Mouse (Mus musculus) midbrain, embryonic 14.5 days (tissue): Measurements from ENCODE around the gene Myh15. TPM values are rescaled to one million over a fixed set of nuclear protein-coding genes. Genes with fewer than 3 reads are reported as not detected.
A peak's percentile ranks its signal among the peaks of the same experiment; 100 is the strongest.
"Not testable (repeated sequence)": the region's sequence is repeated elsewhere in the genome, so short reads cannot be mapped to it uniquely, and the experiment has no call there.

Source experiments
- ATAC-seq: fragments of 200-750 bp; cut with Nextera tagmentation; 2 replicates; pipeline ENCODE4 v1.8.0; 2017; ENCODE audit warnings: moderate number of reproducible peaks, moderate library complexity; ENCODE audit not compliant: low FRiP score, low TSS enrichment
- DNase-seq: peaks from one replicate; pipeline ENCODE4 v3.0.0-alpha.2; 2015
- H3K27ac ChIP-seq: fragments of 300-500 bp; sonication (generic); replicated peaks from 2 replicates; pipeline ENCODE4 v1.5.1; 2014; ENCODE audit warnings: mild to moderate bottlenecking, low read depth, low read length, moderate library complexity
- H3K27me3 ChIP-seq: fragments of 300-500 bp; sonication (generic); 2 replicates; pipeline ENCODE4 v1.6.1; 2014; ENCODE audit warnings: low read length, control low read depth, mixed read lengths; ENCODE audit not compliant: control insufficient read depth, insufficient read depth
- H3K36me3 ChIP-seq: fragments of 300-500 bp; sonication (generic); 2 replicates; pipeline ENCODE4 v1.6.1; 2014; ENCODE audit warnings: low read length, control low read depth; ENCODE audit not compliant: control insufficient read depth, insufficient read depth
- H3K4me1 ChIP-seq: fragments of 300-500 bp; sonication (generic); 2 replicates; pipeline ENCODE4 v1.6.1; 2014; ENCODE audit warnings: mild to moderate bottlenecking, antibody characterized with exemption, low read length, control low read depth; ENCODE audit not compliant: control insufficient read depth, insufficient read depth
- H3K4me2 ChIP-seq: fragments of 300-500 bp; sonication (generic); 2 replicates; pipeline ENCODE4 v1.6.1; 2014; ENCODE audit warnings: mild to moderate bottlenecking, low read length, moderate library complexity
- H3K4me3 ChIP-seq: fragments of 300-500 bp; sonication (generic); replicated peaks from 2 replicates; pipeline ENCODE4 v1.5.1; 2014; ENCODE audit warnings: low read depth, low read length
- H3K9ac ChIP-seq: fragments of 300-500 bp; sonication (generic); replicated peaks from 2 replicates; pipeline ENCODE4 v1.6.1; 2014; ENCODE audit warnings: mild to moderate bottlenecking, low read length, moderate library complexity
- H3K9me3 ChIP-seq: fragments of 300-500 bp; sonication (generic); 2 replicates; pipeline ENCODE4 v1.6.1; 2016; ENCODE audit warnings: low read length, control low read depth, mixed read lengths; ENCODE audit not compliant: control insufficient read depth
- WGBS: fragments of 180-500 bp; shearing (Covaris S2); extraction: QIAGEN DNeasy Blood & Tissue Kit; methylation state at CpG from one replicate; pipeline ENCODE4 v1.1.7; 2014; 5-methylcytosine and 5-hydroxymethylcytosine counted together
- polyA plus RNA-seq: library from polyadenylated mRNA; unstranded; fragments of >200 nt; fragmentation: Nextera tagmentation; extraction: Ambion mirVana; gene quantifications from 2 replicates; pipeline ENCODE4 v1.2.1, GENCODE M21; 2014

Myh15 gene
- polyA plus RNA-seq, 1 experiment from 2014 or later: not detected

DNA sequence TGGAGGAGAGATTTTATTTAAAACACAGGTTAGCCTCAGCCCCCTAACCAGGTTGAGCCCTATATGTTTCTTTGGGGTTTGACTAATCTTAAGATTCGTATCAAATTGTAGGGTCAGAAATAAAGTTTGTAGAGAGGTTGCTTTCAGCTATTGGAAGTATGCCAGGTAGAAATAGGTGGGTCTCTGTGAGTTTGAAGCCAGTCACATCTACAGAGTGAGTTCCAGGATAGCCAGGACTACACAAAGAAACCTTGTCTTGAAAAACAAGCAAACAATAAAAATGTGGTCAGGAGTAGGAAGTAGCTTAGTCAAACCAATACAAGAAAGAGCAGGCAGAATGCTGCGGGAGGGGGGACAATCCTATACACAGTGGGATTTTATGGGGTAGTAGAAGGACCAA is 136.7 kb downstream of the Myh15 start:
- Histone ChIP-seq H3K9me3 (no peaks in the 10 kb centered on the region), H3K4me2 (no peak overlapping the region), H3K27me3 (no peaks in the 10 kb centered on the region), H3K4me1 (no peaks in the 10 kb centered on the region), H3K36me3 (no peaks in the 10 kb centered on the region), H3K4me3 (no peak overlapping the region), H3K9ac (no peak overlapping the region), H3K27ac (no peak overlapping the region)
- 91% methylated on average over 2 of the region's 2 CpGs for WGBS
- ATAC-seq (no peak), DNase-seq (no peak)

DNA sequence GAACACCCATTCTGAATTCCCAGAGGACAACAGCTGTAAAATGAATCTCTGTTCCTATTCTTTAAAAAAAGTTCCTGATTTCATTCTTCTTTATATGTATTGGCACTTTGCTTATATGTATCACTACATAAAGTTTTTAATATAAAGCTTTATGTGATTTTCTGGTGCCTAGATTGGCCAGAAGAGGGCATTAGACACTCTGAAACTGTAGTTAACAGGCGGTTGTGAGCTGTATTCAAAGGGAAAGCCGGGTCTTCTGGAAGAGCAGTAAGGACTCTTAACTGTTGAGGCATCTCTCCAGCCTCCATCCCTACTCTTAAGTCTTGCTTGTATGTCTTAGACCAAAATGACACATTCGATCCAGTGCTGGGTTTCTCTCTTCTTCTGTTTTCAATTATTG is 139.0 kb downstream of the Myh15 start:
- H3K36me3 ChIP-seq: no peaks in the 10 kb centered on the region
- no peaks in the 10 kb centered on the region for H3K27me3 ChIP-seq
- DNase-seq: peak; percentile 40
- no peak overlapping the region for H3K9ac ChIP-seq
- no peak overlapping the region for H3K4me3 ChIP-seq
- no peaks in the 10 kb centered on the region for H3K4me1 ChIP-seq
- no peaks in the 10 kb centered on the region for H3K9me3 ChIP-seq
- no peak overlapping the region for H3K27ac ChIP-seq
- no peak overlapping the region for H3K4me2 ChIP-seq
- 59% methylated on average over 3 of the region's 3 CpGs for WGBS
- ATAC-seq: no peak

DNA sequence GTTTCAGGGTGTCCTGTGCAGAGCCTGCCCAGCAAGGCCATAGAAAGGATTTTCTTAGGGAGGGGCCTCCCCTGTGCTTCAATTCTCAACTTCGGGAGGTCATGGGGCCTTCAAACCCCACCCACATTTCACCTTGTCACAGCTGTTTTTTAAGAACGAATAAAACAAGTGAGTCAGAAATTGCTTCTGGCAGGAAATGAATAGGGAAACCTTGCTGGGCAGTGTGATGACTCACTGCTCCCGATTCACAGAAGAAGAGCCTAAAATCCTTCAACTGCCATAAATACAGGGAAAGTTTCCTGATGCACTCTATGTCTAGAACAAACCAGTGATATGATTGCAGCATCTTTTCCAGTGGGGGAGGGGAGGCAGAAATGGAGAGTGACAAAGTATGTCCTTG is 140.7 kb downstream of the Myh15 start:
- Histone ChIP-seq H3K36me3 (no peaks in the 10 kb centered on the region), H3K4me2 (no peak overlapping the region)
- no peak for DNase-seq

DNA sequence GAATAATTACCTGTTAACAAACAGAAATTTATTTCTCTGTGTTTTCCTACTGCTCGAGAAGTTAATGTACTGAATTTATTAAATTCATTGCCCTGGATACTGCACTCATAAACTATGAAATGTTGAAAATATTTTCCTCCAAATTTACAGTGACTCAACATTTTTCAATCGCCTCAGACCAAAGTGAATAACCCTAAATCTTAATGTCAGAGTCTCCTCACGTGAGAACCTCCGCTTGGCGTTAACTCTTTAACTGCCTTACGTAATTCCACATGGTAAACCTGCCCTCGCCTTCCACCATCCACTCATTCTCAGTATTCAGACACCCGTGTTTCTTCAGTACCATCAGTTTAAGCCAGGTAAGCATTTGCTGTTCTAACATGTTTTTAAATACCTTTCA is 166.4 kb downstream of the Myh15 start:
- no peaks in the 10 kb centered on the region for H3K36me3 ChIP-seq
- H3K9me3 ChIP-seq: no peaks in the 10 kb centered on the region
- ATAC-seq (no peak), DNase-seq (no peak)
- H3K27me3 ChIP-seq: no peaks in the 10 kb centered on the region
- WGBS: 80% methylated on average over 8 of the region's 8 CpGs
- no peak overlapping the region for H3K4me3 ChIP-seq
- no peak overlapping the region for H3K4me2 ChIP-seq
- H3K9ac ChIP-seq: no peak overlapping the region
- H3K27ac ChIP-seq: no peak overlapping the region
- H3K4me1 ChIP-seq: no peaks in the 10 kb centered on the region

More for the DNA sequence above, 140.7 kb downstream of the Myh15 start:
- WGBS: 77% methylated on average over 3 of the region's 3 CpGs
- H3K4me1 ChIP-seq: no peaks in the 10 kb centered on the region
- H3K9ac ChIP-seq: no peak overlapping the region
- no peak overlapping the region for H3K4me3 ChIP-seq
- H3K27me3 ChIP-seq: no peaks in the 10 kb centered on the region
- H3K9me3 ChIP-seq: no peaks in the 10 kb centered on the region
- H3K27ac ChIP-seq: no peak overlapping the region
- ATAC-seq: no peak

DNA sequence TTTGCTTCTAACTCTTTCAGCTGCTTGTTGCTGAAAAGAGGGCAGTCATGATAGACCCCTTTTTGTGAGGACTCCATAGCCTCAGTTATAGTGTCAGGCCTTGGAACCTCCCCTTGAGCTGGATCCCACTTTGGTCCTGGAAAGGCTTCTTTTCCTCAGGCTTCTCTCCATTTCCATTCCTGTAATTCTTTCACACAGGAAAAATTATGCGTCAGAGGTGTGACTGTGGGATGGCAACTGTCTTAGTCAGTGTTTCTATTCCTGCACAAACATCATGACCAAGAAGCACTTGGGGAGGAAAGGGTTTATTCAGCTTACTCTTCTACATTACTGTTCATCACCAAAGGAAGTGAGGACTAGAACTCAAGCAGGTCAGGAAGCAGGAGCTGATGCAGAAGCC is 186.2 kb downstream of the Myh15 start:
- DNase-seq, H3K4me1 ChIP-seq, H3K36me3 ChIP-seq, H3K4me3 ChIP-seq, H3K4me2 ChIP-seq, ATAC-seq, H3K9ac ChIP-seq, H3K9me3 ChIP-seq, H3K27ac ChIP-seq, H3K27me3 ChIP-seq: not testable (repeated sequence)
- WGBS: 100% methylated on average over 1 of the region's 1 CpGs

Other genes with a start within 250 kb of the Myh15 start
- gene Retnlb, start 240.6 kb upstream of the Myh15 start, polyA plus RNA-seq: not detected in 2 replicates
- not detected in 2 replicates for gene Retnla, start 214.9 kb upstream of the Myh15 start, polyA plus RNA-seq
- 0.39 TPM in 1 of 2 replicates, not detected in the other for gene Retnlg, start 184.9 kb upstream of the Myh15 start, polyA plus RNA-seq
- 69.3 and 80.9 TPM in 2 replicates for gene Dzip3, start 63.3 kb upstream of the Myh15 start, polyA plus RNA-seq
- gene Cip2a, start 63.3 kb upstream of the Myh15 start, polyA plus RNA-seq: 6.7 and 10.9 TPM in 2 replicates